18 mouse cellular contexts compared by ENCODE assay signal in genomic region chr1:165576459-165577112, GRCm38 (mm10). TPM values are rescaled to one million over a fixed set of nuclear protein-coding genes. Genes with fewer than 3 reads are reported as not detected.
"Had no signal": no experiment of that assay in that cellular context is flagged by ENCODE, and none has a peak within 500 bp of the region (broad histone marks: within the 10 kb centered on the region; RNA-seq: fewer than 3 reads in every experiment).

No protein-coding gene starts in this region.

- H3K9me3 ChIP-seq: lung, embryonic 15.5 days; midbrain, embryonic 13.5 days; midbrain, embryonic 15.5 days; neural tube, embryonic 12.5 days; stomach, embryonic 15.5 days had no signal

- H3K4me2 ChIP-seq: lung, embryonic 15.5 days; midbrain, embryonic 11.5 days; midbrain, embryonic 13.5 days; midbrain, embryonic 15.5 days; neural tube, embryonic 12.5 days; stomach, embryonic 15.5 days had no signal

- H3K4me3 ChIP-seq: lung, embryonic 15.5 days; midbrain, embryonic 13.5 days; midbrain, embryonic 15.5 days; neural tube, embryonic 12.5 days; stomach, embryonic 15.5 days had no signal

- H3K36me3 ChIP-seq: lung, embryonic 15.5 days; midbrain, embryonic 13.5 days; midbrain, embryonic 15.5 days; neural tube, embryonic 12.5 days; stomach, embryonic 15.5 days had no signal

- H3K4me1 ChIP-seq: lung, embryonic 15.5 days; midbrain, embryonic 13.5 days; midbrain, embryonic 15.5 days; neural tube, embryonic 12.5 days; stomach, embryonic 15.5 days had no signal

- H3K27me3 ChIP-seq: lung, embryonic 15.5 days; midbrain, embryonic 13.5 days; midbrain, embryonic 15.5 days; neural tube, embryonic 12.5 days; stomach, embryonic 15.5 days had no signal

- ATAC-seq: lung, postnatal 0 days; midbrain, embryonic 13.5 days; midbrain, embryonic 15.5 days had no signal

- H3K27ac ChIP-seq: lung, embryonic 15.5 days; macrophage; midbrain, embryonic 13.5 days; midbrain, embryonic 15.5 days; neural tube, embryonic 12.5 days; stomach, embryonic 15.5 days; stomach, postnatal 0 days had no signal

- H3K9ac ChIP-seq: lung, embryonic 15.5 days; midbrain, embryonic 13.5 days; midbrain, embryonic 15.5 days; neural tube, embryonic 12.5 days; stomach, embryonic 15.5 days had no signal

- DNase-seq: lung, adult 18-20 months; lung, postnatal 14 days; lung, postnatal 36 days; right cerebral cortex, postnatal 14 days; thymus, adult 2 months; thymus, postnatal 25 days; thymus, postnatal 4 days had no signal

RNA-seq across cellular contexts. Expression of gene Mpzl1, which starts 57.8 kb away (rescaled TPM):
- total RNA-seq: monocyte, adult 5-6 weeks; neutrophil, adult 5-6 weeks had no signal
